Mouse (Mus musculus) c-Kit-negative CD71-positive TER-119-positive erythroid progenitor cells, embryonic 14.5 days (primary cell): ENCODE measurements around the gene Cwf19l1.

ENCODE experiments used
- DNase-seq: peaks from one replicate; pipeline ENCODE4 v3.0.0-alpha.2; 2013; ENCODE audit warnings: low read depth, low spot score

Cwf19l1 gene

DNA sequence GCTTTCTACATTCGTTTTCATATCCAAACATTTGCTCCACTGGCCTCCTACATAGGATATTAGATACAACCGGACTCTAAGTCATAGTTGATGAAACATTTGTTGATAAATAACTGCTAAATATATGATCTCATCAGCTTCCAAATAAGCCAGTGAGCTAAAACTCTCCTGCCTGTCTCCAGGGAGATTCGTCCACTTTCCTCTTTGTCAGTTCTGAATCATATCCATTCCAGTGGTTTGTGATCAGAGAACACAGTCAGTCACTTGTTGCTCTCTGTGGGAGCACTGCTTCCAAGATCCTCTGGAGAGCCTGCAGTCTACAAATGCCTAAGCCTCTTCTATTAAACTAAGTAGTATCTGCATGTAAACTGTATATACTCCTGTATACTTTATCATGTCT, 75.5 kb downstream of the Cwf19l1 start:
- DNase-seq: no peak
